Mouse (Mus musculus): ENCODE measurements around the gene Cnksr3. TPM values are rescaled to one million over a fixed set of nuclear protein-coding genes. Genes with fewer than 3 reads are reported as not detected.

The Cnksr3 gene
- polyA plus RNA-seq, 1 experiment from 2014 or later = 8.4 TPM

DNA sequence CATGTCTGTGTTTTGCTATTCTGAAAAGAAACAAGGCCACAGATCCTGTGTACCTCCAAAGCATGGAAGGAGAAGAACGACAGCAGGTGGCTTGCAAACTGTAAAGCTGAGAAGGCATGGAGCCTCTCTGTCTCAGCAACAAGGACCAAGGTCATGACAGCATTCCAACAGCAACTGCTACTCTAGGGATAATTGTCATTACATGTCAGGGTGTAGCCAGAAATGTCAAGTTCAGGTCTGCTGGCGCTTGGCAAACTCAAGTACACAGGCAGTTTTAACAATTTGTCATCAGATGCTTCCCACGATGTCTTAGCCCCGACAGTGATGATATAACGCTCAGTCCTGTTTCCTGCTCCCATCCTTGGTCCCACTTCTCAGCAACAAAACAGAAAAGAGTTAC, 26.0 kb downstream of the Cnksr3 start:
- Histone ChIP-seq H3K27ac (ENCODE audit: low read length) (no peak overlapping the region), H3K4me3 (ENCODE audit: low read length) (no peak overlapping the region), H3K4me1 (ENCODE audit: control insufficient read depth, insufficient read depth, low read length) (peaks cover 32% of the 10 kb centered on the region), H3K9ac (ENCODE audit: low read length) (no peak overlapping the region), H3K4me2 (ENCODE audit: low read depth, low read length) (no peak overlapping the region), H3K36me3 (ENCODE audit: control insufficient read depth, insufficient read depth) (no peaks in the 10 kb centered on the region), H3K9me3 (replicated peaks; ENCODE audit: control insufficient read depth, low read length) (no peaks in the 10 kb centered on the region), H3K27me3 (ENCODE audit: control insufficient read depth, insufficient read depth, low read length) (no peaks in the 10 kb centered on the region)
- WGBS = 73% methylated on average over 5 of the region's 5 CpGs
- no peak for ATAC-seq (replicated peaks; ENCODE audit: extremely low read depth, insufficient read depth, low FRiP score)

DNA sequence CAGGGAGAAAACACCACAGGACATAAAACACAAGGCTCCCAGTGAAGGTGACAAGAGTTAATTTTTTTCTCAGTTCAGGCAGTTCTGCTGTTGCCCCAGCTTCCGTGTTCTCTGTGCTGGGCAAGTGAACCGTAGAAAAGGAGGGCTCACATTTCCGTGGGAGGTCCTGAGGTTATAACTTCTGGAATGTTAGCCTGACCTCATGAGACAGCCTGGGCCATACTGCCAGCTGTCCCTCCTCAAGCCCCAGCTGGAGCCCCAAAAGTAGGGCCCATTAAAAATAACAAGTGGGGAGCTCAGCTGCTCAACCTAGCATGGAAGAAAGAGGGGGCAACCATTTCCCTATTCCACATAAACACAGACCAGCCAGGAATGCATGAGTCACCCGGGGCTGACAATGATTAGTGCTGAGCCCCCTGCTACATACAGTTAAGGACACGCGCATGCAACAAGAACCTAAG, 28.8 kb downstream of the Cnksr3 start:
- peak overlapping the region; percentile 64 for H3K27ac ChIP-seq (ENCODE audit: low read length)
- H3K4me1 ChIP-seq (ENCODE audit: control insufficient read depth, insufficient read depth, low read length) = peaks cover 35% of the 10 kb centered on the region
- H3K4me2 ChIP-seq (ENCODE audit: low read depth, low read length) = peak overlapping the region; percentile 7; the same call in 1 of the 2 replicates
- no peaks in the 10 kb centered on the region for H3K9me3 ChIP-seq (replicated peaks; ENCODE audit: control insufficient read depth, low read length)
- H3K4me3 ChIP-seq (ENCODE audit: low read length) = no peak overlapping the region
- peak; percentile 47 for ATAC-seq (replicated peaks; ENCODE audit: extremely low read depth, insufficient read depth, low FRiP score)
- H3K27me3 ChIP-seq (ENCODE audit: control insufficient read depth, insufficient read depth, low read length) = no peaks in the 10 kb centered on the region
- 23% methylated on average over 6 of the region's 6 CpGs for WGBS
- no peaks in the 10 kb centered on the region for H3K36me3 ChIP-seq (ENCODE audit: control insufficient read depth, insufficient read depth)
- no peak overlapping the region for H3K9ac ChIP-seq (ENCODE audit: low read length)

GRCm38 (mm10) chr10:7182555-7183170, 29.4 kb downstream of the Cnksr3 start:
- Histone ChIP-seq H3K4me1 (ENCODE audit: control insufficient read depth, insufficient read depth, low read length) (peaks cover 31% of the 10 kb centered on the region), H3K9me3 (replicated peaks; ENCODE audit: control insufficient read depth, low read length) (no peaks in the 10 kb centered on the region), H3K4me2 (ENCODE audit: low read depth, low read length) (peak overlapping the region; percentile 7; the same call in 1 of the 2 replicates), H3K9ac (ENCODE audit: low read length) (no peak overlapping the region), H3K27me3 (ENCODE audit: control insufficient read depth, insufficient read depth, low read length) (no peaks in the 10 kb centered on the region), H3K4me3 (ENCODE audit: low read length) (no peak overlapping the region), H3K27ac (ENCODE audit: low read length) (peak overlapping the region; percentile 64), H3K36me3 (ENCODE audit: control insufficient read depth, insufficient read depth) (no peaks in the 10 kb centered on the region)
- ATAC-seq (replicated peaks; ENCODE audit: extremely low read depth, insufficient read depth, low FRiP score) = peak; percentile 4; the same call in 1 of the 2 replicates
- 53% methylated on average over 12 of the region's 12 CpGs for WGBS

DNA sequence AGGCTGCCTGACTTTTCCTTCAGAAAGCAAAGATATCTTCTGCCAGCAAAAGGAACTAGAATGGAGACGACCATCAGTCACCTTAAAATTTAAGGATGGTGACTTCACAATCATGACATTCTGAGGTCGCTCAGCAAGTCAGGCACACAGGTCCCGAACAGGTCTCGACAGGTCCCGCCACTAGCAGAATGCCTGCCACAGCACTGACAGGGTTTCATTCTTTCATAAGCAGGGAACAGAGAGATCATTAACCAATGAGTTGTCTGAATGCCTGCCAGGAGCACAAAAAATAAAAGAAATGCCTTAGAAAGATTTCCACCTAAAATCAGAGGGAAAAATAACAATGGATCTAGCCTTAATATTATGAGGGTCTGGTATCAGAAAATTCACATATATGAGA, 31.7 kb downstream of the Cnksr3 start:
- no peak for ATAC-seq (replicated peaks; ENCODE audit: extremely low read depth, insufficient read depth, low FRiP score)
- Histone ChIP-seq H3K9me3 (replicated peaks; ENCODE audit: control insufficient read depth, low read length) (no peaks in the 10 kb centered on the region; the same call in 1 of the 2 replicates), H3K4me2 (ENCODE audit: low read depth, low read length) (no peak overlapping the region), H3K9ac (ENCODE audit: low read length) (no peak overlapping the region), H3K27me3 (ENCODE audit: control insufficient read depth, insufficient read depth, low read length) (no peaks in the 10 kb centered on the region), H3K36me3 (ENCODE audit: control insufficient read depth, insufficient read depth) (no peaks in the 10 kb centered on the region), H3K4me3 (ENCODE audit: low read length) (no peak overlapping the region), H3K27ac (ENCODE audit: low read length) (no peak overlapping the region), H3K4me1 (ENCODE audit: control insufficient read depth, insufficient read depth, low read length) (peaks cover 29% of the 10 kb centered on the region)
- 74% methylated on average over 5 of the region's 5 CpGs for WGBS

GRCm38 (mm10) chr10:7178571-7178970, 33.5 kb downstream of the Cnksr3 start:
- no peak overlapping the region for H3K27ac ChIP-seq (ENCODE audit: low read length)
- WGBS = 52% methylated on average over 10 of the region's 10 CpGs

DNA sequence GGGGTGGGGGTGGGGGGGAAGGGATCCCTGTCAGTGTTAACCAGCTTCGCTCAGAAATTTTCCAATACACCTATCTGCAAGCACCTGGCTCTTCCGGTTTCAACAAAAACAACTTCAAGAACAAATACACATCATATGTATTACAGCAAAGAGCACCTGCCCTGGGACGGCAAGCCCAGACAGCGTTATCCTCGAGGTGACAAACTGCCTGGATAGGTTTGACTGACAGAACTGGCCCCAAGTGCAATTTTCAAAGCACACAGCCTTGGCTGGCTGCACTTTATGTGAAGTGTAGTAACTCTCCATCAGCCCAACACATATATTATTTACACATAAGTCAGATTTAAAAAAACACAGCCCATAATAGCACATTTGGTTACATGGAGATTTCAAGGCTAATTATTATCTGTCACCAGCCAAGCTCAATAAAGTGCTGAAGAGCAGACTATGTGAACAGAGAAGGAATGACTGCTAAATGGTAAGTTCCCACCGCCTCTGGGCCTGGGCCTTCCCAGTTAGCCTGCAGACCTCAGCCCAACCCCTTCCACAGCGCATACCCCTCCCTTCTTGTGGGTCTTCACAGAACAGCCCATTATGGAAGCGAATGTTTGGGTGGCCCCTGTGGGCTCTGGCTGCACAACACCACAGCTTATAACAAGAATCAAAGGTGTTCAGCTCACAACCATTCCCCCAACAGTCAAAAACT, 35.7 kb downstream of the Cnksr3 start:
- H3K4me1 ChIP-seq (ENCODE audit: control insufficient read depth, insufficient read depth, low read length) = peaks cover 7% of the 10 kb centered on the region
- H3K27ac ChIP-seq (ENCODE audit: low read length) = peak overlapping the region; percentile 29; the same call in 1 of the 2 replicates
- no peaks in the 10 kb centered on the region for H3K27me3 ChIP-seq (ENCODE audit: control insufficient read depth, insufficient read depth, low read length)
- H3K36me3 ChIP-seq (ENCODE audit: control insufficient read depth, insufficient read depth) = no peaks in the 10 kb centered on the region
- no peak overlapping the region for H3K4me3 ChIP-seq (ENCODE audit: low read length)
- no peak overlapping the region for H3K4me2 ChIP-seq (ENCODE audit: low read depth, low read length)
- H3K9me3 ChIP-seq (replicated peaks; ENCODE audit: control insufficient read depth, low read length) = no peaks in the 10 kb centered on the region; the same call in 1 of the 2 replicates
- ATAC-seq (replicated peaks; ENCODE audit: extremely low read depth, insufficient read depth, low FRiP score) = no peak
- no peak overlapping the region for H3K9ac ChIP-seq (ENCODE audit: low read length)
- 85% methylated on average over 8 of the region's 8 CpGs for WGBS

More at GRCm38 (mm10) chr10:7178571-7178970, 33.5 kb downstream of the Cnksr3 start:
- H3K4me1 ChIP-seq (ENCODE audit: control insufficient read depth, insufficient read depth, low read length) = peaks cover 26% of the 10 kb centered on the region
- H3K4me3 ChIP-seq (ENCODE audit: low read length) = no peak overlapping the region
- H3K27me3 ChIP-seq (ENCODE audit: control insufficient read depth, insufficient read depth, low read length) = no peaks in the 10 kb centered on the region
- no peaks in the 10 kb centered on the region; the same call in 1 of the 2 replicates for H3K9me3 ChIP-seq (replicated peaks; ENCODE audit: control insufficient read depth, low read length)
- no peak overlapping the region for H3K9ac ChIP-seq (ENCODE audit: low read length)
- H3K36me3 ChIP-seq (ENCODE audit: control insufficient read depth, insufficient read depth) = no peaks in the 10 kb centered on the region
- no peak for ATAC-seq (replicated peaks; ENCODE audit: extremely low read depth, insufficient read depth, low FRiP score)
- H3K4me2 ChIP-seq (ENCODE audit: low read depth, low read length) = no peak overlapping the region

GRCm38 (mm10) chr10:7174480-7174879, 37.6 kb downstream of the Cnksr3 start:
- Histone ChIP-seq H3K27ac (ENCODE audit: low read length) (no peak overlapping the region), H3K4me2 (ENCODE audit: low read depth, low read length) (no peak overlapping the region), H3K9ac (ENCODE audit: low read length) (no peak overlapping the region), H3K4me3 (ENCODE audit: low read length) (no peak overlapping the region), H3K4me1 (ENCODE audit: control insufficient read depth, insufficient read depth, low read length) (peaks cover 7% of the 10 kb centered on the region), H3K27me3 (ENCODE audit: control insufficient read depth, insufficient read depth, low read length) (no peaks in the 10 kb centered on the region), H3K36me3 (ENCODE audit: control insufficient read depth, insufficient read depth) (no peaks in the 10 kb centered on the region), H3K9me3 (replicated peaks; ENCODE audit: control insufficient read depth, low read length) (no peaks in the 10 kb centered on the region; the same call in 1 of the 2 replicates)
- 33% methylated on average over 2 of the region's 2 CpGs for WGBS
- ATAC-seq (replicated peaks; ENCODE audit: extremely low read depth, insufficient read depth, low FRiP score) = 0 out of 2 replicates have a peak, but pooled peaks have one; percentile 17

- Histone ChIP-seq H3K27me3 (ENCODE audit: control insufficient read depth, insufficient read depth, low read length) (no peaks in the 10 kb centered on the region), H3K4me2 (ENCODE audit: low read depth, low read length) (no peak overlapping the region), H3K4me3 (ENCODE audit: low read length) (no peak overlapping the region), H3K9me3 (replicated peaks; ENCODE audit: control insufficient read depth, low read length) (no peaks in the 10 kb centered on the region; the same call in 1 of the 2 replicates), H3K4me1 (ENCODE audit: control insufficient read depth, insufficient read depth, low read length) (no peaks in the 10 kb centered on the region; the same call in 1 of the 2 replicates), H3K9ac (ENCODE audit: low read length) (no peak overlapping the region), H3K27ac (ENCODE audit: low read length) (no peak overlapping the region), H3K36me3 (ENCODE audit: control insufficient read depth, insufficient read depth) (no peaks in the 10 kb centered on the region)
- WGBS = 64% methylated on average over 1 of the region's 1 CpGs
- ATAC-seq (replicated peaks; ENCODE audit: extremely low read depth, insufficient read depth, low FRiP score) = no peak
Measured at GRCm38 (mm10) chr10:7173098-7173497, 38.9 kb downstream of the Cnksr3 start.

DNA sequence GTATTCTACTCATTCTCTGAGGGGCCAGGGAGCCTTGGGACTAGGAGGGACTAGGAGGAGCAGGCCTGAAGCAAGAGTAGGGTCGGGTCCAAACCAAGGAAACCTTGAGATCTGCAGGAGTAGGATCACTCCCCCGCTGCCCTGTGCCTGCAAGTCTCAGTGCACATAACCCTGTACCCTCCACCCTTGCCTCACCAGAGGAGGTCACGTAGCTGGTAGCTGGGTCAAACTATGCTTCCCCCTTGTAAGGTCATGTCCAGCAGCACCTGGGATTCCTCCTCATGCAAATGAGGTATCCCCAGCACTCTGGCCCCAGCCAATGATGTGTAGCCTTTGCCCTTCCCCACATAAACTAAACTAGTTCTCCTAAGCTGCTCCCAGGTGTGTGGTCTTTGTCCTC, 41.6 kb downstream of the Cnksr3 start:
- Histone ChIP-seq H3K4me3 (ENCODE audit: low read length) (no peak overlapping the region), H3K4me2 (ENCODE audit: low read depth, low read length) (no peak overlapping the region), H3K4me1 (ENCODE audit: control insufficient read depth, insufficient read depth, low read length) (no peaks in the 10 kb centered on the region; the same call in 1 of the 2 replicates), H3K27me3 (ENCODE audit: control insufficient read depth, insufficient read depth, low read length) (no peaks in the 10 kb centered on the region), H3K9me3 (replicated peaks; ENCODE audit: control insufficient read depth, low read length) (no peaks in the 10 kb centered on the region; the same call in 1 of the 2 replicates), H3K36me3 (ENCODE audit: control insufficient read depth, insufficient read depth) (no peaks in the 10 kb centered on the region), H3K27ac (ENCODE audit: low read length) (no peak overlapping the region), H3K9ac (ENCODE audit: low read length) (no peak overlapping the region)
- 93% methylated on average over 3 of the region's 3 CpGs for WGBS
- ATAC-seq (replicated peaks; ENCODE audit: extremely low read depth, insufficient read depth, low FRiP score) = no peak

All from heart, embryonic 16.5 days (tissue).